Mouse (Mus musculus): ENCODE data around the gene Vmn2r72. TPM values are rescaled to one million over a fixed set of nuclear protein-coding genes. Genes with fewer than 3 reads are reported as not detected.

Gene Vmn2r72
- polyA plus RNA-seq (2012; rRNA removed), result not detected in 2 replicates

GRCm38 (mm10) chr7:85754997-85755396 lies at the start of gene Vmn2r72:
TSS of gene Vmn2r72 (minus strand) at chr7:85755097.

Other genes with a start within 250 kb of the Vmn2r72 start
- not detected in 2 replicates for gene Vmn2r71, start 192.0 kb downstream of the Vmn2r72 start, polyA plus RNA-seq (2012; rRNA removed)
- gene Vmn2r70, start 185.9 kb downstream of the Vmn2r72 start, polyA plus RNA-seq (2012; rRNA removed), result not detected in 2 replicates
- gene Vmn2r73, start 121.2 kb upstream of the Vmn2r72 start, polyA plus RNA-seq (2012; rRNA removed), result not detected in 2 replicates
- gene Vmn2r74, start 206.5 kb upstream of the Vmn2r72 start, polyA plus RNA-seq (2012; rRNA removed), result not detected in 2 replicates

Measured in ovary, adult 2 months (tissue).